Mouse (Mus musculus) lung, embryonic 14.5 days (tissue): ENCODE results near the gene Phyh. TPM values are rescaled to one million over a fixed set of nuclear protein-coding genes. Genes with fewer than 3 reads are reported as not detected.
"Not testable (repeated sequence)": the region's sequence is repeated elsewhere in the genome, so short reads cannot be mapped to it uniquely, and the experiment has no call there.

Experiments used
- ATAC-seq: fragments of 200-750 bp; cut with Nextera tagmentation; 2 replicates; pipeline ENCODE4 v1.8.0; 2017; ENCODE audit warnings: mild to moderate bottlenecking, moderate TSS enrichment, moderate library complexity; ENCODE audit not compliant: insufficient read depth
- DNase-seq: peaks from one replicate; pipeline ENCODE4 v3.0.0-alpha.2; 2015
- H3K27ac ChIP-seq: fragments of 300-500 bp; sonication (generic); 2 replicates; pipeline ENCODE4 v1.5.1; 2014; ENCODE audit warnings: low read depth, mild to moderate bottlenecking, moderate library complexity
- H3K27me3 ChIP-seq: fragments of 300-500 bp; sonication (generic); 2 replicates; pipeline ENCODE4 v1.6.1; 2014; ENCODE audit warnings: low read length, control low read depth; ENCODE audit not compliant: insufficient read depth
- H3K36me3 ChIP-seq: fragments of 300-500 bp; sonication (generic); 2 replicates; pipeline ENCODE4 v1.6.1; 2014; ENCODE audit warnings: control low read depth; ENCODE audit not compliant: insufficient read depth
- H3K4me1 ChIP-seq: fragments of 300-500 bp; sonication (generic); 2 replicates; pipeline ENCODE4 v1.6.1; 2014; ENCODE audit warnings: antibody characterized with exemption, control low read depth; ENCODE audit not compliant: insufficient read depth
- H3K4me2 ChIP-seq: fragments of 300-500 bp; sonication (generic); 2 replicates; pipeline ENCODE4 v1.6.1; 2014; ENCODE audit warnings: mild to moderate bottlenecking
- H3K4me3 ChIP-seq: fragments of 300-500 bp; sonication (generic); 2 replicates; pipeline ENCODE4 v1.5.1; 2014; ENCODE audit warnings: low read depth, low read length
- H3K9ac ChIP-seq: fragments of 300-500 bp; sonication (generic); 2 replicates; pipeline ENCODE4 v1.6.1; 2014
- H3K9me3 ChIP-seq: fragments of 300-500 bp; sonication (generic); 2 replicates; pipeline ENCODE4 v1.6.1; 2016; ENCODE audit warnings: low read depth, low read length, control low read depth
- CTCF ChIP-seq: IDR thresholded peaks from 2 replicates; pipeline ENCODE4 v1.5.1; 2016; ENCODE audit warnings: antibody characterized with exemption, low read depth
- WGBS: fragments of 180-500 bp; shearing (Covaris S2); extraction: QIAGEN DNeasy Blood & Tissue Kit; methylation state at CpG from one replicate; pipeline ENCODE4 v1.1.7; 2014; 5-methylcytosine and 5-hydroxymethylcytosine counted together
- polyA plus RNA-seq: library from polyadenylated mRNA; unstranded; fragments of >200 nt; fragmentation: Nextera tagmentation; extraction: Ambion mirVana; gene quantifications from 2 replicates; pipeline ENCODE4 v1.2.1, GENCODE M21; 2014

Phyh gene
- polyA plus RNA-seq, 1 experiment from 2014 or later, result 46.4 TPM

DNA sequence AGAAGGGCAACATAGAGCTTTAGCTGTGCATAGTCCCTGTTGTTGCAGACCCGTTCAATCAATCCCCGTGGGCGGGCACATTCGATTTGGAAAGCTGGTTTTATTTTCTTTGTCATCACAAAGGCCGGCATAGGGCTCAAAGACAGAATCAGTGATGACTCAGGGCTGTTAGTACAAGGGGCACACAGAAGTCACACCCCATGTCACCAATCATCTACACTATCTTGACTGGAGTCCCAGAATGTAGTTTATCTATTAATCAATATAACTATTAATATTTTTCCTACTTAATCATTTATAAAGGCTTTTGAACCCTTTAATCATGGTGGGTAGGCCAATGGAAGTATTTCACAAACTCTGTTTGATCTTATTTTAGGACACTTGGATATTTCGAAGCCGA lies 19.1 kb downstream of the Phyh start:
- H3K27ac ChIP-seq, result no peak overlapping the region
- H3K9ac ChIP-seq, result no peak overlapping the region
- TF ChIP-seq CTCF, result no peak
- WGBS, result 89% methylated on average over 7 of the region's 7 CpGs
- DNase-seq (no peak), ATAC-seq (no peak)
- no peak overlapping the region for H3K4me3 ChIP-seq
- H3K4me1 ChIP-seq, result no peaks in the 10 kb centered on the region
- H3K9me3 ChIP-seq, result no peaks in the 10 kb centered on the region
- no peak overlapping the region for H3K4me2 ChIP-seq
- H3K36me3 ChIP-seq, result no peaks in the 10 kb centered on the region
- H3K27me3 ChIP-seq, result no peaks in the 10 kb centered on the region

DNA sequence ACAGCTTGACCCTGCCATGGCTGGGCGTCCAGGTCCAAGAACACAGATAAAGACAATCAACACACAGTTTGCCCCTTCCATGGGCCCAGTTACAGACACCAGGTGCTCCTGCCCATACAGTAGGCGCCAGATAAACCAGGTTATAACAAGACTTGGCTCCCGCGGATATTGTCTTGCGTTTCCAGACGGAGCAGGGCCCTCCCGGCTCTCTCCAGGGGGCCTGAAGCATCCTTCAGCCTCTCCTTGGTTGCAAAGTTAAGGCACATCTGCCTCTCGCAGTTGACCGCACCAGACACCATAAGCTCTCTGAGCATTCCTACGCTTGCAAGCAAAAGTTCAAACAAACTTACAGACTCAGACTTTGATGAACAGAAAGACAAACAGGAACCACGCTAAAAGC lies 22.0 kb downstream of the Phyh start:
- H3K9ac ChIP-seq, result no peak overlapping the region
- no peak for TF ChIP-seq CTCF
- H3K27ac ChIP-seq, result no peak overlapping the region
- H3K9me3 ChIP-seq, result no peaks in the 10 kb centered on the region; the same call in 1 of the 2 replicates
- no peak overlapping the region for H3K4me3 ChIP-seq
- DNase-seq (no peak), ATAC-seq (no peak)
- no peak overlapping the region for H3K4me2 ChIP-seq
- 83% methylated on average over 11 of the region's 11 CpGs for WGBS
- no peaks in the 10 kb centered on the region for H3K4me1 ChIP-seq
- H3K27me3 ChIP-seq, result no peaks in the 10 kb centered on the region
- H3K36me3 ChIP-seq, result no peaks in the 10 kb centered on the region

DNA sequence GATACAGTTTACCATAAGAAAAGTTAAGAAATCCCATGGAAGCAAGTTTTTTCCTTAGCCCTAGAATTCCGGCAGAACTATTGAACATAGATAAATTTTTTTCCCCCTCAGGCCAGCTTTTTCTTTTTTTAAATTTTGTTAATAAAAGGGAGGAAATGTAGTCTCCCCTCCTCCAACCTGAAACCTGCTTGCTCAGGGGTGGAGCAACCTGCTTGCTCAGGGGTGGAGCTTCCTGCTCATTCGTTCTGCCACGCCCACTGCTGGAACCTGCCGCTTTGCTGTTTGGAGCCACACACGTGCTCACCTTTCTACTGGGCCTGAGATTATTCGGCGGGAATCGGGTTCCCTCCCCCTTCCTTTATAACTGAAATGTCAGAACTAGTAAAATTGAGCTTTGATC lies 30.9 kb downstream of the Phyh start:
- WGBS, result 77% methylated on average over 8 of the region's 8 CpGs
- H3K27me3 ChIP-seq, DNase-seq, H3K4me1 ChIP-seq, H3K9ac ChIP-seq, ATAC-seq, H3K36me3 ChIP-seq, H3K27ac ChIP-seq, H3K4me3 ChIP-seq, H3K4me2 ChIP-seq, H3K9me3 ChIP-seq: not testable (repeated sequence)

DNA sequence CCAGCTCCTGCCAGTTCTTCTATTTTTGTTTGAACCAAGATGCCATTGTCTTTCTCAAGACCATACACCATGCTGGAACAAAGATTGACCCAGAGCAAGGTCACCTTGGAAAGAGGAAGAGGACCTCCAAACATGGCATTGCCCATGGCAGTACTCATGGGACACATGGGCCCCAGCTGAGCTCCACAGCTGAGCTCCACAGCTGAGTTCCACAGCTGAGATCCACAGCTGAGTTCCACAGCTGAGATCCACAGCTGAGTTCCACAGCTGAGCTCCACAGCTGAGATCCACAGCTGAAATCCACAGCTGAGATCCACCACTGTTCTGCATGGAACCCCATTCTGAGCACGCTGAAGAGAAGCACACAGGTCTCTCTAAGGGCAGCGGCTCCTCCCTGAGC lies 32.2 kb downstream of the Phyh start:
- Histone ChIP-seq H3K27me3 (no peaks in the 10 kb centered on the region), H3K4me2 (no peak overlapping the region), H3K4me3 (no peak overlapping the region), H3K36me3 (no peaks in the 10 kb centered on the region), H3K9me3 (no peaks in the 10 kb centered on the region), H3K9ac (no peak overlapping the region), H3K4me1 (no peaks in the 10 kb centered on the region), H3K27ac (no peak overlapping the region)
- no peak for TF ChIP-seq CTCF
- DNase-seq (no peak), ATAC-seq (no peak)
- 85% methylated on average over 2 of the region's 2 CpGs for WGBS

DNA sequence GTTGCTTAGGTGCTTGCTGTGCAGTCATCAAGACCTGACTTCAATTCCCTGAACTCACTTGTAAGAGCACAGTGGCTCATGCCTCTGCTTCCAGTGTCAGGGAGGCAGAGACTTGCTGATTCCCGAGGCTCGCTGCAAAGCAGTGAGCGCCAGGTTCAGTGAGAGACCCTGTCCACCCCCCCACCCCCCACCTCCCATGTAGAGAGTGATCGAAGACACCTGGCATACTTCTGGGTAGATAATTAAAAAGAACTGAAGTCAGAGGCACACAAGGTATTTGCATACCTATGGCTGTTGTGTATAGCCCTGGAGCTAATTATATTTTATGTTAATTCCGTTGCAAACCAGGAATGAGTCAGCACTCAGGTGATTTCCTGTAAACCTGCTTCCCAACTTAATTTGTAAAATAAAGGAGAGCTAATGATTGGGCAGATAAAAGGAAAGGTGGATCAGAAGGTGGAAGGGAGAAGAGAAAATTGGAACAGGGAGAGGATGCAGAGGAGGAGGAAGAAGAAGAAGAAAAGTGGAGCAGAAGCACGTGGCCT lies 35.5 kb downstream of the Phyh start:
- ATAC-seq, result no peak
- Histone ChIP-seq H3K27ac (no peak overlapping the region), H3K36me3 (no peaks in the 10 kb centered on the region), H3K9ac (no peak overlapping the region), H3K4me3 (no peak overlapping the region), H3K4me2 (no peak overlapping the region), H3K9me3 (no peaks in the 10 kb centered on the region), H3K4me1 (no peaks in the 10 kb centered on the region), H3K27me3 (no peaks in the 10 kb centered on the region)
- no peak for TF ChIP-seq CTCF
- DNase-seq, result no peak
- WGBS, result 80% methylated on average over 6 of the region's 6 CpGs

DNA sequence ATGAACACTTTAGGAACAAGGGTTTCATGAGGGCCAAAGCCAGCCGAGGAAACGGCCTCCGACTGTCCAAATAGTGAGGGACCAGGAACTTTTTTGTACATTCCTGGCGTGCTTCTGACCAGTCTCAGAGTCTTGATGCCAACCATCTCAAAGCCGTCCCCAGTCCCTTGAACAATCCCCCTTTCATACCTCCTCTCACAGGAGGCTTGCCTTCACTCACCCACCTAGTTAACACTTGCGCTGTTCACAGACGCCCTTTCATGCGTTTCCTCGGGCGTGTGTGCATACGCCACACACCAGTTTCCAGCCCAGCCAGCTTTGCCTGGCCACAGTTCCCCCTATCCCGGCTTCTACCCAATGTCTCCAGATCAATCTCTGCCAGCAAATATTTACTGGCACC lies 39.2 kb downstream of the Phyh start:
- H3K4me2 ChIP-seq, result no peak overlapping the region
- H3K27ac ChIP-seq, result peak overlapping the region; percentile 71; the same call in 1 of the 2 replicates
- TF ChIP-seq CTCF, result no peak
- H3K36me3 ChIP-seq, result no peaks in the 10 kb centered on the region
- no peaks in the 10 kb centered on the region for H3K27me3 ChIP-seq
- H3K4me3 ChIP-seq, result no peak overlapping the region
- H3K4me1 ChIP-seq, result no peaks in the 10 kb centered on the region
- DNase-seq (peak; percentile 45), ATAC-seq (peak; percentile 66)
- WGBS, result 71% methylated on average over 12 of the region's 12 CpGs
- no peaks in the 10 kb centered on the region for H3K9me3 ChIP-seq
- no peak overlapping the region for H3K9ac ChIP-seq

DNA sequence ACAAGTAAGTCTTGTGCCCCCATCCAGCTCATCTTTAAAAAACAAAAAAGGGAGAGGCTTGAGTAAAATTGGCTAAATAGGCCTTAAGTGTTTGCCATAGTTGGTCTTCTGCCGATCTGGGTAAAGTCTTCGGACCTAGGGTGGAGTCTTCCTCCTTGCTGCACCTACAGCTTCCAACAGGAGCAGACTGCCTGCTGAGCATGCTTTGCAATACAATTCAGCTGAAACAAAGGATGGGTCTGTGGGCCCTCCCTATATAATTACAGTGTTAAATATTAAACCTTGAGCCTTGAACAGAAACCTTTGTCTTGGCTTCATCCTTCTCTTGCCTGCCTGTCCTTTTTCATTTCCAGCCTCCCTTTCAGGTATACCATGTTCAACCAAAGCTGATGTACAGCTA lies 49.0 kb downstream of the Phyh start:
- no peak for DNase-seq
- WGBS, result 90% methylated on average over 2 of the region's 2 CpGs
- TF ChIP-seq CTCF, result no peak

DNA sequence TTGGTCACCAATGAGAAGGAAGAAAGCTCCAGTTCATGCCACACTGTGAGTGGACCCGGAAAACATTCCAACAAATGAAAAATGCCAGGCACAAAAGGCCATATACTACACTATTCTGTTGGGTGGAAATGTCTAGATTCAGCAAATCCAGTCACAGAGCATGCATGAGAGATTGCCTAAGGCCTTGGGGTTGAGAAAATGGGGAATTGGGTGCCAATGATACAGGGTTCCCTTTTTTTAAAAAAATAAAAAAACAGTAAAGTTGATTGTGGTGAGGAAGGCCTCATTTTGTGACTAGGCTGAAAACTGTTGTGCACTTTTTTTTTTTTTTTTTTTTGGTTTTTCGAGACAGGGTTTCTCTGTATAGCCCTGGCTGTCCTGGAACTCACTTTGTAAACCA lies 50.3 kb downstream of the Phyh start:
- DNase-seq, result no peak
- no peaks in the 10 kb centered on the region for H3K9me3 ChIP-seq
- H3K27ac ChIP-seq, result no peak overlapping the region
- H3K27me3 ChIP-seq, result no peaks in the 10 kb centered on the region
- no peak for ATAC-seq
- no peak for TF ChIP-seq CTCF
- no peak overlapping the region for H3K4me2 ChIP-seq
- no peak overlapping the region for H3K4me3 ChIP-seq
- no peaks in the 10 kb centered on the region for H3K4me1 ChIP-seq
- no peaks in the 10 kb centered on the region for H3K36me3 ChIP-seq
- WGBS, result 83% methylated on average over 1 of the region's 2 CpGs
- no peak overlapping the region for H3K9ac ChIP-seq

More for the DNA sequence above, 49.0 kb downstream of the Phyh start:
- Histone ChIP-seq H3K27me3 (no peaks in the 10 kb centered on the region), H3K4me3 (no peak overlapping the region), H3K27ac (no peak overlapping the region), H3K4me1 (no peaks in the 10 kb centered on the region), H3K4me2 (no peak overlapping the region), H3K36me3 (no peaks in the 10 kb centered on the region), H3K9ac (no peak overlapping the region), H3K9me3 (no peaks in the 10 kb centered on the region)
- ATAC-seq, result no peak
